Mouse (Mus musculus): ENCODE data around the gene Nes. TPM values are rescaled to one million over a fixed set of nuclear protein-coding genes. Genes with fewer than 3 reads are reported as not detected.
A peak's percentile ranks its signal among the peaks of the same experiment; 100 is the strongest.

Nes gene
- polyA plus RNA-seq, 1 experiment from 2014 or later, result 28.9 TPM

GRCm38 (mm10) chr3:87934501-87934900, 36.4 kb upstream of the Nes start:
- Histone ChIP-seq H3K4me1 (replicated peaks; ENCODE audit: insufficient read depth, low read length) (peaks cover 7% of the 10 kb centered on the region; the same call in 1 of the 2 replicates), H3K9ac (ENCODE audit: low read depth, low read length) (no peak overlapping the region), H3K4me3 (replicated peaks; ENCODE audit: low read depth, low read length) (no peak overlapping the region), H3K27me3 (ENCODE audit: insufficient read depth, low read length) (no peaks in the 10 kb centered on the region), H3K27ac (no peak overlapping the region; the same call in 1 of the 2 replicates), H3K9me3 (replicated peaks; ENCODE audit: low read length) (no peaks in the 10 kb centered on the region), H3K36me3 (ENCODE audit: insufficient read depth, low read length) (peaks cover 36% of the 10 kb centered on the region), H3K4me2 (ENCODE audit: low read length) (no peak overlapping the region)
- DNase-seq (ENCODE audit: low spot score) (no peak), ATAC-seq (replicated peaks; ENCODE audit: low FRiP score, low read depth) (no peak)
- no peak for TF ChIP-seq CTCF (IDR thresholded peaks at IDR 0.05; ENCODE audit: low read depth)
- WGBS, result 58% methylated on average over 4 of the region's 4 CpGs

- Histone ChIP-seq H3K4me1 (replicated peaks; ENCODE audit: insufficient read depth, low read length) (peaks cover 7% of the 10 kb centered on the region; the same call in 1 of the 2 replicates), H3K4me3 (replicated peaks; ENCODE audit: low read depth, low read length) (no peak overlapping the region), H3K36me3 (ENCODE audit: insufficient read depth, low read length) (peaks cover 43% of the 10 kb centered on the region), H3K9me3 (replicated peaks; ENCODE audit: low read length) (no peaks in the 10 kb centered on the region), H3K4me2 (ENCODE audit: low read length) (no peak overlapping the region), H3K27ac (no peak overlapping the region), H3K27me3 (ENCODE audit: insufficient read depth, low read length) (no peaks in the 10 kb centered on the region), H3K9ac (ENCODE audit: low read depth, low read length) (no peak overlapping the region)
- no peak for TF ChIP-seq CTCF (IDR thresholded peaks at IDR 0.05; ENCODE audit: low read depth)
- DNase-seq (ENCODE audit: low spot score) (no peak), ATAC-seq (replicated peaks; ENCODE audit: low FRiP score, low read depth) (0 out of 2 replicates have a peak, but pooled peaks have one; percentile 16)
- 71% methylated on average over 4 of the region's 4 CpGs for WGBS
Measured at GRCm38 (mm10) chr3:87935201-87935600, 35.7 kb upstream of the Nes start.

GRCm38 (mm10) chr3:87935776-87936175, 35.1 kb upstream of the Nes start:
- Histone ChIP-seq H3K27me3 (ENCODE audit: insufficient read depth, low read length) (no peaks in the 10 kb centered on the region), H3K27ac (no peak overlapping the region), H3K4me1 (replicated peaks; ENCODE audit: insufficient read depth, low read length) (peaks cover 6% of the 10 kb centered on the region; the same call in 1 of the 2 replicates), H3K9ac (ENCODE audit: low read depth, low read length) (no peak overlapping the region), H3K4me2 (ENCODE audit: low read length) (no peak overlapping the region), H3K9me3 (replicated peaks; ENCODE audit: low read length) (no peaks in the 10 kb centered on the region), H3K4me3 (replicated peaks; ENCODE audit: low read depth, low read length) (no peak overlapping the region), H3K36me3 (ENCODE audit: insufficient read depth, low read length) (peaks cover 47% of the 10 kb centered on the region)
- TF ChIP-seq CTCF (IDR thresholded peaks at IDR 0.05; ENCODE audit: low read depth), result peak; percentile 99
- peak; percentile 38; the same call in 1 of the 2 replicates for ATAC-seq (replicated peaks; ENCODE audit: low FRiP score, low read depth)
- 98% methylated on average over 2 of the region's 2 CpGs for WGBS
- DNase-seq (ENCODE audit: low spot score), result peak; percentile 90

GRCm38 (mm10) chr3:87940611-87941010, 30.3 kb upstream of the Nes start:
- no peak overlapping the region for H3K9ac ChIP-seq (ENCODE audit: low read depth, low read length)
- H3K4me1 ChIP-seq (replicated peaks; ENCODE audit: insufficient read depth, low read length), result no peaks in the 10 kb centered on the region
- no peak overlapping the region for H3K4me3 ChIP-seq (replicated peaks; ENCODE audit: low read depth, low read length)
- no peak overlapping the region for H3K4me2 ChIP-seq (ENCODE audit: low read length)
- 63% methylated on average over 5 of the region's 5 CpGs for WGBS
- DNase-seq (ENCODE audit: low spot score) (no peak), ATAC-seq (replicated peaks; ENCODE audit: low FRiP score, low read depth) (no peak)
- H3K27me3 ChIP-seq (ENCODE audit: insufficient read depth, low read length), result no peaks in the 10 kb centered on the region
- H3K36me3 ChIP-seq (ENCODE audit: insufficient read depth, low read length), result peaks cover 46% of the 10 kb centered on the region
- H3K27ac ChIP-seq, result no peak overlapping the region
- TF ChIP-seq CTCF (IDR thresholded peaks at IDR 0.05; ENCODE audit: low read depth), result 0 out of 2 replicates have a peak, but pooled peaks have one; percentile 17
- H3K9me3 ChIP-seq (replicated peaks; ENCODE audit: low read length), result no peaks in the 10 kb centered on the region

- H3K27me3 ChIP-seq (ENCODE audit: insufficient read depth, low read length), result no peaks in the 10 kb centered on the region
- no peak for ATAC-seq (replicated peaks; ENCODE audit: low FRiP score, low read depth)
- no peak overlapping the region for H3K4me2 ChIP-seq (ENCODE audit: low read length)
- peaks cover 10% of the 10 kb centered on the region for H3K4me1 ChIP-seq (replicated peaks; ENCODE audit: insufficient read depth, low read length)
- no peak overlapping the region for H3K9ac ChIP-seq (ENCODE audit: low read depth, low read length)
- 94% methylated on average over 2 of the region's 2 CpGs for WGBS
- DNase-seq (ENCODE audit: low spot score), result no peak
- TF ChIP-seq CTCF (IDR thresholded peaks at IDR 0.05; ENCODE audit: low read depth), result no peak
- peaks cover 43% of the 10 kb centered on the region for H3K36me3 ChIP-seq (ENCODE audit: insufficient read depth, low read length)
- H3K4me3 ChIP-seq (replicated peaks; ENCODE audit: low read depth, low read length), result no peak overlapping the region
- no peak overlapping the region for H3K27ac ChIP-seq
- no peaks in the 10 kb centered on the region for H3K9me3 ChIP-seq (replicated peaks; ENCODE audit: low read length)
Measured at GRCm38 (mm10) chr3:87942471-87942870, 28.4 kb upstream of the Nes start.

- Histone ChIP-seq H3K4me3 (replicated peaks; ENCODE audit: low read depth, low read length) (no peak overlapping the region), H3K9me3 (replicated peaks; ENCODE audit: low read length) (no peaks in the 10 kb centered on the region), H3K4me2 (ENCODE audit: low read length) (no peak overlapping the region), H3K36me3 (ENCODE audit: insufficient read depth, low read length) (peaks cover 35% of the 10 kb centered on the region), H3K9ac (ENCODE audit: low read depth, low read length) (no peak overlapping the region), H3K27ac (no peak overlapping the region), H3K27me3 (ENCODE audit: insufficient read depth, low read length) (no peaks in the 10 kb centered on the region), H3K4me1 (replicated peaks; ENCODE audit: insufficient read depth, low read length) (peaks cover 19% of the 10 kb centered on the region)
- ATAC-seq (replicated peaks; ENCODE audit: low FRiP score, low read depth), result no peak
- no peak for TF ChIP-seq CTCF (IDR thresholded peaks at IDR 0.05; ENCODE audit: low read depth)
- DNase-seq (ENCODE audit: low spot score), result no peak
- 60% methylated on average over 7 of the region's 7 CpGs for WGBS
Measured at GRCm38 (mm10) chr3:87943586-87943985, 27.3 kb upstream of the Nes start.
